Mouse (Mus musculus): ENCODE results near the gene Kcns1. TPM values are rescaled to one million over a fixed set of nuclear protein-coding genes. Genes with fewer than 3 reads are reported as not detected.

Kcns1 gene
- polyA plus RNA-seq, 1 experiment from 2014 or later: 0.40 TPM

Other genes with a start within 250 kb of the Kcns1 start
- gene Ywhab, start 176.2 kb downstream of the Kcns1 start, polyA plus RNA-seq (2014; fragmentation: Nextera tagmentation; extraction: Ambion mirVana): 323 TPM in 2 replicates
- 2.2 and 2.8 TPM in 2 replicates for gene Pabpc1l, start 145.7 kb downstream of the Kcns1 start, polyA plus RNA-seq (2014; fragmentation: Nextera tagmentation; extraction: Ambion mirVana)
- 27.2 and 30.9 TPM in 2 replicates for gene Stk4, start 100.8 kb downstream of the Kcns1 start, polyA plus RNA-seq (2014; fragmentation: Nextera tagmentation; extraction: Ambion mirVana)
- gene Tomm34, start 99.9 kb downstream of the Kcns1 start, polyA plus RNA-seq (2014; fragmentation: Nextera tagmentation; extraction: Ambion mirVana): 63.5 and 66.9 TPM in 2 replicates
- gene Wfdc5, start 11.6 kb upstream of the Kcns1 start, polyA plus RNA-seq (2014; fragmentation: Nextera tagmentation; extraction: Ambion mirVana): not detected in 2 replicates
- gene Wfdc12, start 19.5 kb upstream of the Kcns1 start, polyA plus RNA-seq (2014; fragmentation: Nextera tagmentation; extraction: Ambion mirVana): not detected in 2 replicates
- gene Wfdc15a, start 29.0 kb upstream of the Kcns1 start, polyA plus RNA-seq (2014; fragmentation: Nextera tagmentation; extraction: Ambion mirVana): not detected in 2 replicates
- gene Wfdc15b, start 50.5 kb upstream of the Kcns1 start, polyA plus RNA-seq (2014; fragmentation: Nextera tagmentation; extraction: Ambion mirVana): not detected in 2 replicates
- gene Svs2, start 67.4 kb upstream of the Kcns1 start, polyA plus RNA-seq (2014; fragmentation: Nextera tagmentation; extraction: Ambion mirVana): not detected in 2 replicates
- gene Svs3b, start 85.5 kb upstream of the Kcns1 start, polyA plus RNA-seq (2014; fragmentation: Nextera tagmentation; extraction: Ambion mirVana): not detected in 2 replicates
- not detected in 2 replicates for gene Svs4, start 107.3 kb upstream of the Kcns1 start, polyA plus RNA-seq (2014; fragmentation: Nextera tagmentation; extraction: Ambion mirVana)
- not detected in 2 replicates for gene Svs3a, start 118.2 kb upstream of the Kcns1 start, polyA plus RNA-seq (2014; fragmentation: Nextera tagmentation; extraction: Ambion mirVana)
- not detected in 2 replicates for gene Svs6, start 145.6 kb upstream of the Kcns1 start, polyA plus RNA-seq (2014; fragmentation: Nextera tagmentation; extraction: Ambion mirVana)
- not detected in 2 replicates for gene Svs5, start 161.6 kb upstream of the Kcns1 start, polyA plus RNA-seq (2014; fragmentation: Nextera tagmentation; extraction: Ambion mirVana)
- gene Slpi, start 218.0 kb upstream of the Kcns1 start, polyA plus RNA-seq (2014; fragmentation: Nextera tagmentation; extraction: Ambion mirVana): 0.43 and 0.76 TPM in 2 replicates
- gene Rbpjl, start 232.0 kb upstream of the Kcns1 start, polyA plus RNA-seq (2014; fragmentation: Nextera tagmentation; extraction: Ambion mirVana): 0.04 and 0.16 TPM in 2 replicates
- 2.7 and 3.6 TPM in 2 replicates for gene Matn4, start 234.0 kb upstream of the Kcns1 start, polyA plus RNA-seq (2014; fragmentation: Nextera tagmentation; extraction: Ambion mirVana)